Mouse (Mus musculus) heart, embryonic 11.5 days (tissue): Measurements from ENCODE around the gene Efcab6. TPM values are rescaled to one million over a fixed set of nuclear protein-coding genes. Genes with fewer than 3 reads are reported as not detected.

Experiments
- ATAC-seq: fragments of 200-750 bp; cut with Nextera tagmentation; replicated peaks from 2 replicates; pipeline ENCODE4 v1.8.0; 2017; ENCODE audit warnings: moderate library complexity; ENCODE audit not compliant: insufficient number of reproducible peaks, low FRiP score, low TSS enrichment
- H3K27ac ChIP-seq: fragments of 300-500 bp; sonication (generic); 2 replicates; pipeline ENCODE4 v1.5.1; 2014; ENCODE audit warnings: mild to moderate bottlenecking, low read depth, low read length
- H3K27me3 ChIP-seq: fragments of 300-500 bp; sonication (generic); 2 replicates; pipeline ENCODE4 v1.6.1; 2014; ENCODE audit warnings: mild to moderate bottlenecking, low read length, mixed read lengths; ENCODE audit not compliant: control insufficient read depth, insufficient read depth
- H3K36me3 ChIP-seq: fragments of 300-500 bp; sonication (generic); 2 replicates; pipeline ENCODE4 v1.6.1; 2014; ENCODE audit warnings: mild to moderate bottlenecking, low read length, moderate library complexity, mixed read lengths; ENCODE audit not compliant: control insufficient read depth, insufficient read depth
- H3K4me1 ChIP-seq: fragments of 300-500 bp; sonication (generic); 2 replicates; pipeline ENCODE4 v1.6.1; 2014; ENCODE audit warnings: low read length; ENCODE audit not compliant: control insufficient read depth, insufficient read depth
- H3K4me2 ChIP-seq: fragments of 300-500 bp; sonication (generic); 2 replicates; pipeline ENCODE4 v1.6.1; 2014; ENCODE audit warnings: mild to moderate bottlenecking, moderate library complexity
- H3K4me3 ChIP-seq: fragments of 300-500 bp; sonication (generic); 2 replicates; pipeline ENCODE4 v1.5.1; 2014; ENCODE audit warnings: low read depth, low read length
- H3K9ac ChIP-seq: fragments of 300-500 bp; sonication (generic); 2 replicates; pipeline ENCODE4 v1.6.1; 2014; ENCODE audit warnings: mild to moderate bottlenecking, low read depth, low read length, moderate library complexity
- H3K9me3 ChIP-seq: fragments of 300-500 bp; sonication (generic); replicated peaks from 2 replicates; pipeline ENCODE4 v1.6.1; 2016; ENCODE audit warnings: low read length; ENCODE audit not compliant: control insufficient read depth
- WGBS: fragments of 180-500 bp; shearing (Covaris S2); extraction: QIAGEN DNeasy Blood & Tissue Kit; methylation state at CpG from one replicate; pipeline ENCODE4 v1.1.7; 2014; ENCODE audit not compliant: insufficient replicate concordance; 5-methylcytosine and 5-hydroxymethylcytosine counted together
- polyA plus RNA-seq: library from polyadenylated mRNA; unstranded; fragments of >200 nt; fragmentation: Nextera tagmentation; extraction: Ambion mirVana; gene quantifications from 2 replicates; pipeline ENCODE4 v1.2.1, GENCODE M21; 2014

Efcab6 gene
- polyA plus RNA-seq, 1 experiment from 2014 or later: not detected

DNA sequence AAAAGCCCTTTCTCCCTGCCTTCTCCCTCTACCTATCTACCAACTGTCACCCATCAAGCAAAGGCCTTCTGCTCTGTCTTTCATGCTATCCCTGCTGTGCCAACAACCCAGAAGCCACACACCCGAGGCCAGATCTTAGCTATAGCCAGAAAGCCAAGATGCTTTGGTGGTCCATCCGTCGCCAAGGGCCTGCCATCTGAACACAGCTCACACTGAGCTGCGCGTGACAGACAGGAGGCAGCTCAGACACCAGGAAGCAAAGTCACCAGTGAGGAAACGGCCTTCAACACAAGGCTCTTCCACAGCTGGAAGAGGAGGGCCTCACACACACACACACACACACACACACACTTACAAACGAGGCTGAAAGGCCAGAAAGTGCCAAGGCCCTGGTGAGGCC is 29.7 kb upstream of the Efcab6 start:
- Histone ChIP-seq H3K9ac (no peak overlapping the region), H3K9me3 (no peaks in the 10 kb centered on the region), H3K4me3 (no peak overlapping the region), H3K27me3 (peaks cover 3% of the 10 kb centered on the region; the same call in 1 of the 2 replicates), H3K27ac (no peak overlapping the region), H3K4me1 (no peaks in the 10 kb centered on the region), H3K36me3 (no peaks in the 10 kb centered on the region), H3K4me2 (no peak overlapping the region)
- WGBS: 52% methylated on average over 7 of the region's 7 CpGs
- ATAC-seq: no peak

DNA sequence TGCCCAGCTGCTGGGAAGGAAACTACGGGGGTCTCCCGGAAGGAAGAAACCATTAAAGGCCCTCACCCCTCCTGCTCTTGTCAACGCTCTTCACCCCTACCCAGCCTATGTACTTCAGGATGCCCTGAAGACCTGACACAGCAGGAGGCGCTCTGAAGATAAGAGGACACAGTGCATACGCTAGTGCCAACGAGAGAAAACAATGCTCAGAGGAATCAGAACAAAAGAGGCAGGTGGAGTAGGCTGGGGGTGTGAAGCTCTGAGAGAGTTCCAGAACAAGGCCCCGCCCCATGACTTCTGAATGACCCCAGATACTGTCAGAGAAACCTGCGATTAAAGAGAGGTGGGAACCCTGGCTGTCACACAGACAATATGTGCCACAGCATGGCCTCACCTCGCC is 21.6 kb upstream of the Efcab6 start:
- Histone ChIP-seq H3K9me3 (no peaks in the 10 kb centered on the region), H3K4me2 (no peak overlapping the region), H3K4me1 (no peaks in the 10 kb centered on the region), H3K27me3 (peaks cover 3% of the 10 kb centered on the region; the same call in 1 of the 2 replicates), H3K4me3 (no peak overlapping the region), H3K9ac (no peak overlapping the region), H3K27ac (no peak overlapping the region), H3K36me3 (no peaks in the 10 kb centered on the region)
- no peak for ATAC-seq
- WGBS: 48% methylated on average over 9 of the region's 9 CpGs

DNA sequence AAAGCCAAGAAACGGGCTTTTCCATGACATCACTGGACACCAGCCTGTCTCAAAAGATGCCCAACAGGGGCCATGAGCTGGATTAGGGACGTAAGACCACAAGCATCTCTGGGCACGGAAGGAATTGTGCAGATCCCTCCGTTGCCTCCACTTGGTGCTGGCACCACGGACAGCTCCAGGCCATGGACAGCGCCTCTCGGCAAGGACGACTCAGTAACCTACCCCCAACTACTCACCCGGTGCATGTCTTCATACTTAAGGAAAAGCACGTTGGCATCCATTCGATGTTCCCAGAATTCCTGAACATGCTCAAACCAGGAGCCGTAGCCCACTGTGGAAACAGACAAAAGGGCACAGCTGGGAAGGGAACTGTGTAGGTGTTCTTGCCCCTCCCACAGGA is 21.2 kb upstream of the Efcab6 start:
- WGBS: 25% methylated on average over 12 of the region's 12 CpGs
- no peak for ATAC-seq
- no peak overlapping the region for H3K4me2 ChIP-seq
- no peaks in the 10 kb centered on the region for H3K36me3 ChIP-seq
- no peak overlapping the region for H3K4me3 ChIP-seq
- peaks cover 3% of the 10 kb centered on the region; the same call in 1 of the 2 replicates for H3K27me3 ChIP-seq
- no peak overlapping the region for H3K27ac ChIP-seq
- no peak overlapping the region for H3K9ac ChIP-seq
- no peaks in the 10 kb centered on the region for H3K4me1 ChIP-seq
- H3K9me3 ChIP-seq: no peaks in the 10 kb centered on the region

DNA sequence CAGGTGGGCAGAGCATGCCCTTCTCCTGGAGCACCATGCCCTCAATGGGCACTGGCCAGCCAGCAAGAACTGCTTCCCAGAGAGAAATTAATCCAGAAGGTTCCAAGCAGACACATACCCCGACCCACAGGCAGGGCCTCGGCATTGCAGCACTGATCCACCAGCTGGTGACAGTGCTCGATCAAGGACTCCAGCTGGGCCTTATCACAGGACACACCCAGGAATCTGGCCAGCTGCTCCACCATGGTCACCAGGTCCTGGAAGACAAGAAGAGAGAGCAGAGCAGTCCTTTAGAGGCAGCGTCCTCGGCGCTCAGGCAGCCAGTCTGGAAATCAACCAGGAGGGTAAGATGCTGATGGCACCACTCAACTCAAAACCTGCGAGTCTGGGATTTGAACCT is 14.9 kb upstream of the Efcab6 start:
- Histone ChIP-seq H3K4me2 (no peak overlapping the region), H3K9ac (no peak overlapping the region), H3K4me1 (no peaks in the 10 kb centered on the region), H3K27me3 (peaks cover 9% of the 10 kb centered on the region), H3K27ac (no peak overlapping the region), H3K36me3 (no peaks in the 10 kb centered on the region), H3K9me3 (no peaks in the 10 kb centered on the region), H3K4me3 (no peak overlapping the region)
- WGBS: 31% methylated on average over 7 of the region's 7 CpGs
- no peak for ATAC-seq

DNA sequence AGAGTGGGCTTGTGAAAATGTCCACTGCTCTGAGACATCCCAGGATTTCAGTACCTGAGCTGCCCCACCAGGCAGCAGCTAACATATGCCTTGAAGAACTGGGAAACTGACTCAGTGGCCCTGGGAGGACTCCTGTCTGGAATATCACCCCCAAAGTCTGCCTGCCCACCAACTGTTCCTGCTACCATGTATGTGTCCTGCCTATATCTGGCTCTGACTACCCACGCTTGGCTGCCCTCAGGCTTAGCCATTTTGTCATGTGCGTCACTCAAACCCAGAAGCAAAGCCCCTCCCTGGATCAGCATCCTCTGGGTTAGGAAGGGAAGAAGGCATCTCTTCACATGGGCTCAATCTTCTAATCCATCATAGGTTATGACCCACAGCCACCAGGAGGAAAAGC is 14.3 kb upstream of the Efcab6 start:
- H3K9me3 ChIP-seq: no peaks in the 10 kb centered on the region
- H3K4me2 ChIP-seq: no peak overlapping the region
- H3K27me3 ChIP-seq: peaks cover 14% of the 10 kb centered on the region
- H3K9ac ChIP-seq: no peak overlapping the region
- WGBS: 77% methylated on average over 2 of the region's 2 CpGs
- H3K4me3 ChIP-seq: no peak overlapping the region
- H3K4me1 ChIP-seq: no peaks in the 10 kb centered on the region
- ATAC-seq: no peak
- H3K36me3 ChIP-seq: no peaks in the 10 kb centered on the region
- H3K27ac ChIP-seq: no peak overlapping the region

DNA sequence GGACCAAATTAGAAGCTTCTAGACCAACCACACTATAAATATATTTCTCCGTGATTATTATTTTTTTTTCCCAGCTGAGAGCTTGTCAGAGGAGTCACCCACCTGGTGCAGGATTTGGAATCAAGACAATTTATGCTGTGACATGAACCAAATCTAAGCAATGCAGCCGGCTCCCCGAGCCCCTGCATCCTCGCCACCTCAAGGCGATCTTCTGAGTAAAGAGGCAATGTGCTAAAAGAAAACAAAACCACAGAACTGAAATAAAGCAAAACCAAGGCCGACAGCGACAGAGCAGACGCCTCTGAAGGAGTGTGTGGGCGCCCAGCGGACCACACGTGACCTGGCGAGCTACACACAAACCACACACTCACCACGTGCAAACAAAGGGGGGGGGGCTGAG is 13.5 kb upstream of the Efcab6 start:
- Histone ChIP-seq H3K4me2 (no peak overlapping the region), H3K36me3 (no peaks in the 10 kb centered on the region), H3K27ac (no peak overlapping the region), H3K4me3 (no peak overlapping the region), H3K9me3 (no peaks in the 10 kb centered on the region), H3K27me3 (peaks cover 19% of the 10 kb centered on the region), H3K4me1 (no peaks in the 10 kb centered on the region), H3K9ac (no peak overlapping the region)
- 77% methylated on average over 13 of the region's 13 CpGs for WGBS
- no peak for ATAC-seq

DNA sequence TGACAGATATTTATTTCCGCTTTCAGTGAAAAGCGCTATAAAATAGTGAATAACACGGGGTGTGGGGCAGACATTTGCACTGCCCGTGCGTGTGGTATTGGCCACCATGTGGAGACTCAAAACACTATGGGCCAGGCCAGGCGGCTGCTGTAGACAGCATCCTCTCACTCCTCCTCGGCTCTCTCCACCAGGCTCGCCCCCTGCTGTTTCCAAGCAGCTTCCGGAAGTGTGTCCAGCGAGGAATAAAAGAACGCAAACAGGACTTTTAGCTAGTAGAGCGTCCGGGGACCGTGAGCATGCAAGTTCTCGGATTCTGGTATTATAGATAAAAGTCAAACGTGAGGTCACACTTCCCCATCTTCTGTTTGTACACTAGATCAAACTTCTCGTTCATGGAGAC is 12.0 kb upstream of the Efcab6 start:
- no peak overlapping the region for H3K4me2 ChIP-seq
- H3K4me3 ChIP-seq: no peak overlapping the region
- H3K9me3 ChIP-seq: no peaks in the 10 kb centered on the region
- no peaks in the 10 kb centered on the region for H3K4me1 ChIP-seq
- WGBS: 60% methylated on average over 17 of the region's 17 CpGs
- no peaks in the 10 kb centered on the region for H3K36me3 ChIP-seq
- H3K27me3 ChIP-seq: peaks cover 29% of the 10 kb centered on the region
- no peak overlapping the region for H3K27ac ChIP-seq
- no peak overlapping the region for H3K9ac ChIP-seq
- no peak for ATAC-seq

DNA sequence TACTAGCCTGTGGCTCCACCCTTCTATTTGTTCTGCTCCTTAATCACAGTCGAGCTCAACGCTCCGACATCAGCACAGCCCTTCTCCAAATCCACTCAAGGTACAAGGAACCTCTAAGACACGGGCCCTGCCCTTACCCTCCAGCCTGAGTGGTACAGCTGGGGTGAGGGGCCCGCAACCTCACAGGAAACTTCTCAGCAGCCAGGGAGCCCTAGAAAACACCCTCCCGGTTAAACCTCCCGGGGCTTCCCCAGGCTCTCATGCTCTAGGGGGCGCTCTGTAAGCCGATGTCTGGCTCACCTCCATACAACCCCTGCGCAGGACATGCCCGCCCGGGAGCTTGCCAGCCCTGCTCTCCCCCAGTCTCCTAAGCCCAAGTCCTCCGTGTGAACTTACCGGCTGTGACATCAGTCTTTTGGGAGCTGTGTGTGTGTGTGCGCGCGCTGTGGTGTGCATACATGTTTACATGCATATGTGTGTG is 9.6 kb upstream of the Efcab6 start:
- Histone ChIP-seq H3K4me3 (no peak overlapping the region), H3K36me3 (no peaks in the 10 kb centered on the region), H3K9me3 (no peaks in the 10 kb centered on the region), H3K27me3 (peaks cover 50% of the 10 kb centered on the region), H3K27ac (no peak overlapping the region), H3K4me1 (no peaks in the 10 kb centered on the region), H3K9ac (no peak overlapping the region), H3K4me2 (no peak overlapping the region)
- 17% methylated on average over 17 of the region's 17 CpGs for WGBS
- no peak for ATAC-seq

DNA sequence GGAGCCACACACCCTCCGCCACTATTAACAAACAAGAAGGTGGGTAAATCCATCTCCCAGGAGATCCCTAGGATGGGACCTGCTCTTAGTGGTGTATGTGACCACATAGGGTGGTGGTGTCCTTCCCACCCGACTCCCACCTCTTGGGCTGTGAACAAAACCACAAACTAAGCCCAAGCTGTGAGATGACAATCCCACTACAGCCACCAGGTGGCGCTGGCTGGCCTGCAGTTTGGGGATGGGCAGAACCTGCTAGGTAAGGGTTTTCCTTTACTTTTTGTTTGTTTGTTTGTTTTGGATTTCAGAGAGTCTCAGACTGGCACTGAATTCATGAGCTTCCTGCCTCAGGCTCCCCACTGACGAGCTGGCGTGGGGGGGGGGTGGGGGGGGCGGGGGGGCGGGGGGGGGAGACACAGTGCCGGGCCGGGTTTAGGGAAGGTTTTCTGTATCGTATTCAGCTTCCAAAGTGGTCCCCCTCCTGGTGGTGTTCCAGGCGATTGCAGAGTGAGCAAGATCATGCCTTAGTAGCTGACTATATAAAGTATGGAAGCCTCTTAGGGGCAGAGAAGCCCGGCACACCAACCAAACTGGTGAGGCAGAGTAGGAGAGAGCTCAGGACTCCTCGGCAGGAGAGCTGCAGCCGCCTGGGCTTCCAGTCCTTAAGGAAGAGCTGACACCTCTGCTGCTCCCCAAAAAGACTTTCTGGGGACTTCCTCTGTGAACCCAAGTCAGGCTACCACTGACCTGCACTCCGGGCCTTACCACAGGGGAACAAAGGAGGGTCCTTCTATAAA is 8.9 kb upstream of the Efcab6 start:
- ATAC-seq: no peak
- H3K27ac ChIP-seq: no peak overlapping the region
- no peak overlapping the region for H3K9ac ChIP-seq
- H3K4me2 ChIP-seq: no peak overlapping the region
- no peaks in the 10 kb centered on the region for H3K4me1 ChIP-seq
- H3K36me3 ChIP-seq: no peaks in the 10 kb centered on the region
- H3K9me3 ChIP-seq: no peaks in the 10 kb centered on the region
- peaks cover 49% of the 10 kb centered on the region for H3K27me3 ChIP-seq
- WGBS: 15% methylated on average over 14 of the region's 15 CpGs
- H3K4me3 ChIP-seq: no peak overlapping the region
